Mouse (Mus musculus) heart, postnatal 0 days (tissue): ENCODE measurements around the gene Col4a2. TPM values are rescaled to one million over a fixed set of nuclear protein-coding genes. Genes with fewer than 3 reads are reported as not detected.
A peak's percentile ranks its signal among the peaks of the same experiment; 100 is the strongest.

Experiments
- ATAC-seq: fragments of 200-750 bp; cut with Nextera tagmentation; 2 replicates; pipeline ENCODE4 v1.8.0; 2017; ENCODE audit warnings: low read depth, moderate number of reproducible peaks, moderate library complexity; ENCODE audit not compliant: insufficient read depth
- DNase-seq: peaks from one replicate; pipeline ENCODE4 v3.0.0-alpha.2; 2016; ENCODE audit warnings: low spot score
- H3K27ac ChIP-seq: fragments of 300-500 bp; sonication (generic); 2 replicates; pipeline ENCODE4 v1.5.1; 2014; ENCODE audit warnings: low read depth, mild to moderate bottlenecking
- H3K27me3 ChIP-seq: fragments of 300-500 bp; sonication (generic); 2 replicates; pipeline ENCODE4 v1.6.1; 2014; ENCODE audit warnings: low read length, mixed read lengths; ENCODE audit not compliant: control insufficient read depth, insufficient read depth
- H3K36me3 ChIP-seq: fragments of 300-500 bp; sonication (generic); replicated peaks from 2 replicates; pipeline ENCODE4 v1.6.1; 2014; ENCODE audit warnings: low read length, mixed read lengths; ENCODE audit not compliant: control insufficient read depth, insufficient read depth
- H3K4me1 ChIP-seq: fragments of 300-500 bp; sonication (generic); 2 replicates; pipeline ENCODE4 v1.6.1; 2014; ENCODE audit warnings: antibody characterized with exemption; ENCODE audit not compliant: control insufficient read depth, insufficient read depth
- H3K4me2 ChIP-seq: fragments of 300-500 bp; sonication (generic); 2 replicates; pipeline ENCODE4 v1.6.1; 2014; ENCODE audit warnings: low read depth, mild to moderate bottlenecking, low read length, moderate library complexity
- H3K4me3 ChIP-seq: fragments of 300-500 bp; sonication (generic); 2 replicates; pipeline ENCODE4 v1.5.1; 2014; ENCODE audit warnings: low read depth, low read length
- H3K9ac ChIP-seq: fragments of 300-500 bp; sonication (generic); replicated peaks from 2 replicates; pipeline ENCODE4 v1.6.1; 2014; ENCODE audit warnings: low read depth, low read length, mixed read lengths
- H3K9me3 ChIP-seq: fragments of 300-500 bp; sonication (generic); replicated peaks from 2 replicates; pipeline ENCODE4 v1.6.1; 2016; ENCODE audit warnings: low read length; ENCODE audit not compliant: control insufficient read depth
- CTCF ChIP-seq: IDR thresholded peaks from 2 replicates; pipeline ENCODE4 v1.5.1; 2016; ENCODE audit warnings: antibody characterized with exemption, control low read depth, low read depth
- EP300 ChIP-seq: IDR thresholded peaks from 2 replicates; pipeline ENCODE4 v1.6.1; 2016; ENCODE audit warnings: antibody characterized with exemption, low read depth
- WGBS: fragments of 180-500 bp; shearing (Covaris S2); extraction: QIAGEN DNeasy Blood & Tissue Kit; methylation state at CpG from one replicate; pipeline ENCODE4 v1.1.7; 2014; 5-methylcytosine and 5-hydroxymethylcytosine counted together
- polyA plus RNA-seq: library from polyadenylated mRNA; unstranded; fragments of >200 nt; fragmentation: Nextera tagmentation; extraction: Ambion mirVana; gene quantifications from 2 replicates; pipeline ENCODE4 v1.2.1, GENCODE M21; 2015
- total RNA-seq: library from RNA; depleted of rRNA; stranded (reverse); fragments of >200 nt; gene quantifications from 2 replicates; pipeline ENCODE4 v1.2.3, GENCODE M21; 2014; ENCODE audit warnings: low replicate concordance

Col4a2 gene
- total and polyA plus RNA-seq, 2 experiments from 2014 or later: 98.5 to 315 TPM

DNA sequence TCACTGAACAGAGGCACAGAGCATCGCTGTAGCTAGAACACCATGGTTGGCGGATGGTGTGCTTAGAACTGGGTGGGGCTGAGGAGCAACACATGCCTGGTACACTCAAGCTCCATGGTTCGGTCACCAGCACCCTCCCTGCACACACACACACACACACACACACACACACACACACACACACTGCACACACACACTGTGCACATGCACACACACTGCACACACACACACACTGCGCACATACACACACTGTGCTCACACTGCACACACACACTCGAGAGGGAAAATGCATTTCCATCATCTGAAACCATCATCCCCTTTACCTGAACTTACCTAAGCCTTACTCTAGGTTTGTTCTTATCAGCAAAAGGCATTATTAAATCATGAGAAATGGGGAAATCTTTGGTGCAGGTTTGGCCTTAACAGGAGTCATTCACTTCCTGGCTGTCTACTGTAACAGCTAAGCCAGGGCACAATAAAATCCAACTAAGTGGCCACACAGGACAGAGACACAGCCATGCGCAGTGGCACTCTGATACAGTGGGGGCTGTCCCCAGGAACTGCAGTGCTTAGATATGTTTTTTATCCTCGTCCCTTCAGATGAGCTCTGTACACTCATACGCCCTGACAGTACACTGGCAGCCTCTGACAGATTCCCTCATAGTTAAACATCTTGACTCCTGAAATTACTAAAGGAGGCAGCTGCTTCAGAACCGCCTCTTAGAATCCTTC lies 49.1 kb downstream of the Col4a2 start:
- H3K27me3 ChIP-seq: no peaks in the 10 kb centered on the region
- H3K36me3 ChIP-seq: no peaks in the 10 kb centered on the region
- no peak overlapping the region for H3K4me3 ChIP-seq
- H3K9ac ChIP-seq: no peak overlapping the region
- 0 out of 2 replicates have a peak, but pooled peaks have one; percentile 15 for ATAC-seq
- peak overlapping the region; percentile 67 for H3K27ac ChIP-seq
- no peaks in the 10 kb centered on the region for H3K9me3 ChIP-seq
- peaks cover 61% of the 10 kb centered on the region for H3K4me1 ChIP-seq
- DNase-seq: no peak
- 67% methylated on average over 9 of the region's 9 CpGs for WGBS
- no peak overlapping the region for H3K4me2 ChIP-seq
- TF ChIP-seq CTCF (no peak), EP300 (no peak)

DNA sequence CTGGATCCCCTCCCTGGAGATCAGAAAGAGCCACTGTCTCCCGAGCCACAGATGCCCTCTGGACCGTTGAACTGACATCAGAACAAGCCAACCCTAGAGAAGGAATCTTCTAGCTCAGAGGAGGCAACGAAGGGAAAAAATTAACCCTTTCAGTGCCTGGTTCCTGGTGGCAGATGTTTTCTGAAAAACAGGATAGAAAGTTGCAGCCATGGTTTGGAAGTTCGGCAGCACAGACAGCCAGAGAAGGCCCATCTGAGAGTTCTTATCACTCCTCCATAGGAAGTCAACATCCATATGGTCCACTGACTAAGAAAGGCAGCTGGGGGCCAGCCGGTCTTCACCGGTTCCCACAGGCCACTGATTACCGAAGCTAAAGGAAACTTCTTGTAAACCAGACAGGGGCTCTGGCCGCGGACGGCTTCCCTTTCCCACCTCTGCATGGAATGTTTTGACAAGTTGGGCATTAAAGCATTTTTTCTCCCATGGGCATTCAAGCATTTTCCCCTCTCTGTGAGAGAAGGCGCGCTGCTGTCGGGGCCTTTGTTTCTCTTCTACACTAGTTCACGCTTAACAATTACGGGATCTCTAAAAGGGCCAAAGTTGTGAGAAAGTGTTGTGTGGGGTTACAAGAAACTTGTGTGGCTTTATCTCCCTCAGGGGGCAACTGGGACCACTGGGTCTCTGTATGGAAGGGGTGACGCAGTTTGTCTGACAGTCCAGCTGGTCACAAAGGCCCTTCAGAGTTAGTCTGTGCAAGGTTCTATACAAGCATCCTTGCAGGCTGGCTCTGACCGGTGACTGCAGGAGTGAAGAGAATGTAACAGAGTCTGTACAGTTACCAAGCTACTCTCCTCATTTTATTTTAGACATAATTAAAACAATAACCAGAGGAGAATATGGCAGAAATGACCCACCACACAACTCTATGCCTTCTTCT lies 49.9 kb downstream of the Col4a2 start:
- Histone ChIP-seq H3K9me3 (no peaks in the 10 kb centered on the region), H3K4me1 (peaks cover 60% of the 10 kb centered on the region), H3K27ac (peak overlapping the region; percentile 67), H3K4me3 (no peak overlapping the region), H3K9ac (no peak overlapping the region), H3K4me2 (no peak overlapping the region), H3K27me3 (no peaks in the 10 kb centered on the region), H3K36me3 (no peaks in the 10 kb centered on the region)
- DNase-seq (no peak), ATAC-seq (no peak)
- 46% methylated on average over 17 of the region's 17 CpGs for WGBS
- TF ChIP-seq EP300: no peak
- no peak for TF ChIP-seq CTCF

DNA sequence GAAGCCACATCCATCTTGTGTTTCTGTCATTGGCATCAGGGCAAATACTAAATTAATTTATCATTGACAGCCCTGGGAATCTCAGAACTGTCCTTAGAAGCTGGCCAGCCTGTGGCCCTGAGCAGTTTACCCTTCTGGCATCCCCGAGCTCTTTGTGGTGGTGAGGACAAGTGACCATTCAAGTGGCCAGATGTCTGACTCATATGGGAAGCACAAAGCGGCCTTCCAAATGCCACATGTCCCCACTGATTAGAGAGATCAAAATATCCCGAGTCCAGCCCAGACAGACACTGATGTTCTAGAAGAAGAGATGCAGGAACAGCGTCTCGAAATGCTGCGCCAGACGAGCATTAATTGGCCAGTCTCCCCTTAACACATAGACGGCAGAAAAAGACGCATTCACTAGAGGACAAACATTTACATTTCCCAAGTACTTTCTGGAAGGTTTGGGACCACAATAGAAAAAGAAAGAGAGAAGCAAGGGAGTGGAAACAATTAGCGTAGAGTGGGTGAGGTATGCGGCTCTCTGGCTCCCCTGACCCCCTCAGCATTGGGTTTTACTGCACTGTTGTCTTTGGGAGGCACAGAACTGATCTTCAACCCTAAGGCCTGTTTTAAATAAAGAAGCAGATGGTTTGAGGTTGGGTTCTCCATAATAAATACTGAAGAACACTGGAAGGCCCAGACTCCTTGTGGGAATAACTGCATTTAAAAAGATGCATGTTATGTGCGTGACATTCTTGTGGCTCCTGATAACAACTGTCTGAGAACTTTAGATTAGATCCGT lies 50.9 kb downstream of the Col4a2 start:
- Histone ChIP-seq H3K27me3 (no peaks in the 10 kb centered on the region), H3K4me1 (peaks cover 50% of the 10 kb centered on the region), H3K4me3 (no peak overlapping the region), H3K9me3 (no peaks in the 10 kb centered on the region), H3K4me2 (no peak overlapping the region), H3K27ac (peak overlapping the region; percentile 67), H3K36me3 (peaks cover 1% of the 10 kb centered on the region; the same call in 1 of the 2 replicates), H3K9ac (no peak overlapping the region)
- ATAC-seq (no peak), DNase-seq (no peak)
- WGBS: 49% methylated on average over 13 of the region's 13 CpGs
- no peak for TF ChIP-seq CTCF
- TF ChIP-seq EP300: no peak

DNA sequence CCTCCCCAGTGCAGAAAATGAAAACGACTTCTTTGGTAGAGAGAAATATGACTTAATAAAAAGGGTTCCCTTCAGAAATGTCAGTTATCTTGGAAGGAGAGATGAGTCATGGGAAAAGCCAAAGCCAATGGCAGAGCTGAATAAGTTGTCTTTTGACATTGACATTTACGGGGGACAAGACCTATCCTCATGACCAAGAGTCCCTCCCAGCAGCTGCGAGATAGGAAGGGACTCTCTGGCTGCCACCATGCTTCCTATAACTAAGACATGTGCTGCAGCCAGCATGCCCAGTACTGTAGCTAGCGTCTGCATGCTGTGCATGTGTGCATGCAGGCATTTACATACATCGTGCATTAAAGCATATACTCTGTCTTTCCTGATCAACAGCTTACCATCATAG lies 53.6 kb downstream of the Col4a2 start:
- no peak for TF ChIP-seq EP300
- no peak for TF ChIP-seq CTCF
- no peak for ATAC-seq
- Histone ChIP-seq H3K4me3 (no peak overlapping the region), H3K4me1 (peaks cover 60% of the 10 kb centered on the region), H3K27ac (peak overlapping the region; percentile 70), H3K27me3 (no peaks in the 10 kb centered on the region), H3K4me2 (no peak overlapping the region), H3K9me3 (no peaks in the 10 kb centered on the region), H3K9ac (no peak overlapping the region), H3K36me3 (peaks cover 4% of the 10 kb centered on the region; the same call in 1 of the 2 replicates)
- 61% methylated on average over 5 of the region's 5 CpGs for WGBS
- DNase-seq: no peak

DNA sequence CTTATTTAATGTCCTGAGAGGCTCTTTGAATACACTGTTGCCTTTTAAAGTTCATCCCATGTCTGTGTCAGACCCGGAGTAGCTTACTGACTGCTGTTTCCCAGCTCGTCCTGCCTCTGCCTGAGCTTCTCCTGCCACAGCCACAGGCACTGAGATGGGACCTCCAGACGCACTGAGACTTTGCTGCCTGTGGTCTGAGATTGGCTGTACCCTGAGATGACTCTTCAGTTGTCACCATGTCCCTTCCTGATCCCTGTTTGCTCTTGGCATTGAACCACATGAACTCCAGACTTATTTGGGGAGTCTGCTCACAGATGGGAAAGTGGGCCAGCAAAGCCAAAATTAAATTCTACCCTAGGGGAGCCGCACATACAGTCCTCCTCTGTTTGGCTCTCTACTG lies 54.1 kb downstream of the Col4a2 start:
- Histone ChIP-seq H3K9ac (no peak overlapping the region), H3K36me3 (peaks cover 6% of the 10 kb centered on the region; the same call in 1 of the 2 replicates), H3K4me3 (no peak overlapping the region), H3K27me3 (no peaks in the 10 kb centered on the region), H3K27ac (peak overlapping the region; percentile 70), H3K9me3 (no peaks in the 10 kb centered on the region), H3K4me2 (no peak overlapping the region), H3K4me1 (peaks cover 60% of the 10 kb centered on the region)
- DNase-seq: no peak
- 47% methylated on average over 4 of the region's 4 CpGs for WGBS
- no peak for ATAC-seq
- no peak for TF ChIP-seq CTCF
